Mouse (Mus musculus) heart, adult 2 months (tissue): ENCODE data around the gene Ybx3.

Experiments
- CTCF ChIP-seq: fragments of 200-600 bp; IDR thresholded peaks from 2 replicates; pipeline ENCODE4 v1.8.1; 2022; ENCODE audit warnings: antibody characterized with exemption, mild to moderate bottlenecking, moderate library complexity
- EP300 ChIP-seq: fragments of 200-500 bp; IDR thresholded peaks from 2 replicates; pipeline ENCODE4 v1.6.1; 2011; ENCODE audit warnings: low read depth, low read length, control low read depth; ENCODE audit not compliant: insufficient read depth

DNA sequence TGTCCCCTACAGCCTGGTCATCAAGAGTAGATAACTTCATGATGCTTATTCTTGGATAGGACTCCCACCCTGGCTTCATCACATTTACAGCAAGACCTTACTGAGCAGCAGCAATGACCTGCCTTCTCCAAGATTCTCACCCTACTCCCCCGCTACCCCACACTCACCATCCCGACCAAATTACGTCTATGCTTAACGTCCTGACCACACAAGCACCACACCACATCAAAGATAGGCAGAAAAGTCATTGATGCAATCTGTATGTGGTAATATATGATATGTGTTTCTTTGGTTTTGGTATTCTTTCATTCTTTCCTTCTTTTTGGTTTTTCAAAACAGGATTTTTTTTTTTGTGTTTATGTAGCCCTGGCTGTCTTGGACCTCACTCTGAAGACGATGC lies 15.1 kb downstream of the Ybx3 start:
- TF ChIP-seq EP300: no peak
- TF ChIP-seq CTCF: no peak
